In the genomic region with DNA sequence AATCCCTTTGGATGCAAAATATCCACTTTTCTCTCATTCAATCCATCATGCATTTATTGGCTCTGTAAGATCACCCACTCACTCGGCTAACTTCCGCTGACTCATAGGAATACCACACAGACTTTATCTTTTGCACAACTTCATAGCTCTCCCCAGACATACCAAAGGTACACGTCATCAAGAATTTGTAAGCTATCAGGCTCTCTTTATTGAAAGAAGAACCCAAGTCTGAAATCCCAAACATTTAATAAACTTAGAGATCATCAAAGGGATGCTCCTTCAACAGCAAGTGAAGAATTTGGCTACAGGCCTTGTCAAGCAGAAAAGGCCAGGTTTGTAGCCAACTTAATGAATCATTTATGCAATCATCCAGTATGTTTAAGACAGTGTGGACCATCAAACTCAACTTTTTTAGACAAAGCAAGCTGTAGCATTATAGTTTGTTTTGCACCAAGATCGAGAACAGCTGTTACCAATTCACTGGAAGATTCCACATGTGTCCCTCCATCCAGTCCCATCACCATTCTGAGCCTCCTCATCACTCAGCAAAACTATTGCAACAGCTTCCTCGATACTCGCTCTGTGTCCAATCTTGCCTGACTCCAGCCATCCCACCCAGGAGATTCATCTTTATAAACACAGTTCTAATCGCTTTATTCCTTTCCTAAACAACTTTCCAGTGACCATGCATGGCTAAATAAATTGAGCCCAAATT, we compare ENCODE assay signal across 33 mouse cellular contexts. TPM values are rescaled to one million over a fixed set of nuclear protein-coding genes. Genes with fewer than 3 reads are reported as not detected.
DNase-seq lines count a peak whose midpoint lies in the region; ATAC-seq and TF ChIP-seq lines count a peak whose summit lies in the region.
"Had no signal": no experiment of that assay in that cellular context is flagged by ENCODE, and none has a peak within 500 bp of the region (broad histone marks: within the 10 kb centered on the region; RNA-seq: fewer than 3 reads in every experiment).

No protein-coding gene starts in this region.

- POLR2A ChIA-PET in Patski (lab: Charles Lee) = no interaction called here

- no peaks in the 10 kb centered on the region for H3K9me3 ChIP-seq in hindbrain, embryonic 14.5 days (ENCODE audit: control insufficient read depth, low read length)
- H3K9me3 ChIP-seq: embryonic facial prominence, embryonic 10.5 days; embryonic facial prominence, embryonic 15.5 days; hindbrain, embryonic 13.5 days; neural tube, embryonic 15.5 days; stomach, embryonic 15.5 days had no signal

- intact Hi-C loops in heart, postnatal 36 days (cut with DNase I) = no loop called here

- no peak overlapping the region for H3K27ac ChIP-seq in hindbrain, embryonic 14.5 days
- H3K27ac ChIP-seq in layer of hippocampus, adult 2 months = no peak overlapping the region
- H3K27ac ChIP-seq: embryonic facial prominence, embryonic 10.5 days; embryonic facial prominence, embryonic 15.5 days; hindbrain, embryonic 13.5 days; liver, embryonic 14.5 days; macrophage; neural tube, embryonic 15.5 days; stomach, embryonic 15.5 days had no signal

- no peaks in the 10 kb centered on the region for H3K4me1 ChIP-seq in hindbrain, embryonic 14.5 days (replicated peaks; ENCODE audit: control insufficient read depth, insufficient read depth, low read length)
- H3K4me1 ChIP-seq: embryonic facial prominence, embryonic 15.5 days; hindbrain, embryonic 13.5 days; neural tube, embryonic 15.5 days; stomach, embryonic 15.5 days had no signal

- no peak for TF ChIP-seq CTCF in Patski (IDR thresholded peaks at IDR 0.05)
- TF ChIP-seq CTCF in layer of hippocampus, adult 2 months (conservative IDR thresholded peaks at IDR 0.05) = no peak

- 94% methylated on average over 7 of the region's 7 CpGs for WGBS in hindbrain, embryonic 14.5 days

- in situ Hi-C loops in Patski (cut with MboI; ENCODE audit: low pct_unique_long_range_greater_than_20kb) = no loop called here

- no peak overlapping the region for H3ac ChIP-seq in myocyte (ENCODE audit: control insufficient read depth, insufficient read length)

- no peaks in the 10 kb centered on the region for H3K27me3 ChIP-seq in Patski
- no peaks in the 10 kb centered on the region for H3K27me3 ChIP-seq in myocyte (ENCODE audit: control insufficient read depth, insufficient read depth, insufficient read length)
- H3K27me3 ChIP-seq in hindbrain, embryonic 14.5 days (ENCODE audit: control insufficient read depth, insufficient read depth, low read length) = no peaks in the 10 kb centered on the region
- H3K27me3 ChIP-seq: embryonic facial prominence, embryonic 15.5 days; hindbrain, embryonic 13.5 days; neural tube, embryonic 15.5 days; stomach, embryonic 15.5 days had no signal

- peak; percentile 94 for ATAC-seq in Patski
- no peak for ATAC-seq in hindbrain, embryonic 14.5 days (ENCODE audit: low FRiP score)
- ATAC-seq: CD4-positive, CD25-positive, alpha-beta regulatory T cell, adult 4 months; forebrain, embryonic 14.5 days; inflammation-experienced regulatory T-cells, adult 6 months had no signal

- no peaks in the 10 kb centered on the region for H3K79me2 ChIP-seq in myocyte (ENCODE audit: control insufficient read depth, insufficient read depth)

- peak; percentile 89 for DNase-seq in heart, adult 11 months
- DNase-seq in heart, postnatal 36 days = no peak
- DNase-seq in 3134 (ENCODE audit: extremely low read depth, insufficient read length, low spot score) (peak; percentile 59), Patski (ENCODE audit: low read depth, low spot score) (peak; percentile 63)
- no peak for DNase-seq in spleen, postnatal 10 days (ENCODE audit: low spot score in 2 of 2)
- no peak for DNase-seq in hindbrain, embryonic 14.5 days (ENCODE audit: low spot score)
- DNase-seq in layer of hippocampus, adult 2 months (ENCODE audit: low spot score in 2 of 2) = no peak
- DNase-seq: adrenal gland, adult 8-10 months; cerebellum, adult 8-10 months; cerebellum, postnatal 25 days; gastrocnemius, postnatal 25 days; heart, postnatal 4 days; kidney, adult 11 months; kidney, postnatal 14 days; liver; midbrain, embryonic 14.5 days; right cerebral cortex, adult 18-20 months; thymus, adult 18-20 months; thymus, postnatal 36 days had no signal

- no peak for TF ChIP-seq POLR2A in myocyte (IDR thresholded peaks at IDR 0.05; ENCODE audit: insufficient read length, low read depth)

- CTCF ChIA-PET in Patski (lab: Charles Lee) = no interaction called here

- H3K36me3 ChIP-seq in myocyte (ENCODE audit: control insufficient read depth, insufficient read depth) = no peaks in the 10 kb centered on the region
- no peaks in the 10 kb centered on the region for H3K36me3 ChIP-seq in hindbrain, embryonic 14.5 days (replicated peaks; ENCODE audit: control insufficient read depth, insufficient read depth)
- H3K36me3 ChIP-seq: embryonic facial prominence, embryonic 15.5 days; hindbrain, embryonic 13.5 days; neural tube, embryonic 15.5 days had no signal

- H3K4me3 ChIP-seq in myocyte = no peak overlapping the region
- H3K4me3 ChIP-seq in hindbrain, embryonic 14.5 days (replicated peaks; ENCODE audit: low read length) = no peak overlapping the region
- H3K4me3 ChIP-seq in layer of hippocampus, adult 2 months = no peak overlapping the region
- H3K4me3 ChIP-seq: embryonic facial prominence, embryonic 10.5 days; embryonic facial prominence, embryonic 15.5 days; hindbrain, embryonic 13.5 days; neural tube, embryonic 15.5 days; stomach, embryonic 15.5 days had no signal

- H3K9ac ChIP-seq in hindbrain, embryonic 14.5 days = no peak overlapping the region
- H3K9ac ChIP-seq: embryonic facial prominence, embryonic 15.5 days; hindbrain, embryonic 13.5 days; liver, embryonic 14.5 days; neural tube, embryonic 15.5 days; stomach, embryonic 15.5 days had no signal

- peak overlapping the region; percentile 53 for H3K4me2 ChIP-seq in myocyte (ENCODE audit: low read depth)
- no peak overlapping the region for H3K4me2 ChIP-seq in hindbrain, embryonic 14.5 days (replicated peaks)
- H3K4me2 ChIP-seq: embryonic facial prominence, embryonic 15.5 days; heart, embryonic 11.5 days; hindbrain, embryonic 13.5 days; neural tube, embryonic 15.5 days; stomach, embryonic 15.5 days had no signal

TF ChIP-seq in myocyte, 11 proteins besides CTCF, POLR2A, EP300 and RAD21:
- TF ChIP-seq MYOG (IDR thresholded peaks at IDR 0.05; ENCODE audit: control insufficient read depth in 1 of 3, insufficient read depth in 1 of 3, insufficient read length in 2 of 3, low read depth in 2 of 3) = no peak
- peak; percentile 78 for TF ChIP-seq CEBPB (IDR thresholded peaks at IDR 0.05; ENCODE audit: insufficient read depth, poor library complexity, severe bottlenecking)

RNA-seq across cellular contexts. Expression of gene Igf1, which starts 22.2 kb away (rescaled TPM):
- total RNA-seq in heart, postnatal 36 days (2021) = 10 to 100 TPM; 15.5 to 18.8 TPM
- polyA plus RNA-seq in Patski (2021) (0.22 TPM), myocyte (2012; fragmentation: generic; extraction: Trizol) (0.48 TPM)
- polyA plus RNA-seq in hindbrain, embryonic 14.5 days (2014; fragmentation: Nextera tagmentation; extraction: Ambion mirVana) = 17.5 and 18.6 TPM in 2 replicates
- total RNA-seq in layer of hippocampus, adult 2 months (2021) = 1 to 10 TPM; 7.8 to 9.2 TPM
- total RNA-seq: megakaryocyte-erythroid progenitor cell, adult 5-6 weeks; monocyte, adult 5-6 weeks had no signal

Comparison
In these comparisons a context has a peak if more than half of its experiments do, and no peak if none do; other contexts are left out.
1. DNase-seq: peak in heart, adult 11 months (single experiment), 3134 (single experiment) and Patski (single experiment); none in heart, postnatal 36 days (0 of 2), spleen, postnatal 10 days (0 of 2), hindbrain, embryonic 14.5 days (single experiment) and layer of hippocampus, adult 2 months (0 of 2).
2. RNA of gene Igf1, which starts 22.2 kb away (polyA plus RNA-seq): 17.5 to 18.6 TPM in hindbrain, embryonic 14.5 days; 0.48 TPM in myocyte (single experiment) and 0.22 TPM in Patski (single experiment); every median in the first group is over 10 times any median in the second.